Mouse (Mus musculus) heart, postnatal 0 days (tissue): Measurements from ENCODE around the gene Itk.

Experiments
- CTCF ChIP-seq: IDR thresholded peaks from 2 replicates; pipeline ENCODE4 v1.5.1; 2016; ENCODE audit warnings: antibody characterized with exemption, control low read depth, low read depth
- EP300 ChIP-seq: IDR thresholded peaks from 2 replicates; pipeline ENCODE4 v1.6.1; 2016; ENCODE audit warnings: antibody characterized with exemption, low read depth

DNA sequence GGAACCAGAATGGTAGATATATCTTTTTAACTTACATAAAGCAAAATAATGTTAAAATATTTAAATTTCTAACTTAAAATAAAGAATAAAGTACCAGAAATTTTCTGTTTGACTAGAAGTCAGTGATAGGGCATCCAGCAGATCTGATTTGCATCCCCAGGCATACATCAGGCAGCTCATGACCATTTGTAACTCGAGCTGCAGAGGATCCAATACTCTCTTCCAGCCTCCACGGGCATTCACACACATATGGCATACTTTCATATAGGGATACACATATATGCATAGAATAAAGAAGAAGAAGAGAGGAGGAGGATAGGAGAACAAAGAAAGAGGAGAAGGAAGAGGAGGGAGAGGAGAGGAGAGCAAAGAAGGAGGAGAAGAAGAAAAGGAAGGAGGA lies 8.6 kb upstream of the Itk start:
- TF ChIP-seq CTCF (no peak), EP300 (no peak)
